Mouse (Mus musculus) neural tube, embryonic 11.5 days (tissue): Measurements from ENCODE around the gene 2700097O09Rik. TPM values are rescaled to one million over a fixed set of nuclear protein-coding genes. Genes with fewer than 3 reads are reported as not detected.
"Not testable (repeated sequence)": the region's sequence is repeated elsewhere in the genome, so short reads cannot be mapped to it uniquely, and the experiment has no call there.

Source experiments
- ATAC-seq: fragments of 200-750 bp; cut with Nextera tagmentation; 2 replicates; pipeline ENCODE4 v1.8.0; 2017; ENCODE audit warnings: moderate number of reproducible peaks, mild to moderate bottlenecking, moderate TSS enrichment, moderate library complexity; ENCODE audit not compliant: insufficient read depth, low FRiP score, low TSS enrichment
- DNase-seq: peaks from one replicate; pipeline ENCODE4 v3.0.0-alpha.2; 2015; ENCODE audit warnings: low spot score
- H3K27ac ChIP-seq: fragments of 300-500 bp; sonication (generic); 2 replicates; pipeline ENCODE4 v1.5.1; 2014; ENCODE audit warnings: low read depth, mild to moderate bottlenecking, low read length
- H3K27me3 ChIP-seq: fragments of 300-500 bp; sonication (generic); 2 replicates; pipeline ENCODE4 v1.6.1; 2014; ENCODE audit warnings: mild to moderate bottlenecking, low read length, mixed read lengths; ENCODE audit not compliant: control insufficient read depth, insufficient read depth
- H3K36me3 ChIP-seq: fragments of 300-500 bp; sonication (generic); 2 replicates; pipeline ENCODE4 v1.6.1; 2014; ENCODE audit warnings: mild to moderate bottlenecking, low read length, moderate library complexity, mixed read lengths; ENCODE audit not compliant: control insufficient read depth, insufficient read depth
- H3K4me1 ChIP-seq: fragments of 300-500 bp; sonication (generic); 2 replicates; pipeline ENCODE4 v1.6.1; 2014; ENCODE audit warnings: low read length, mixed read lengths; ENCODE audit not compliant: control insufficient read depth, insufficient read depth
- H3K4me2 ChIP-seq: fragments of 300-500 bp; sonication (generic); 2 replicates; pipeline ENCODE4 v1.6.1; 2014; ENCODE audit warnings: low read depth, mild to moderate bottlenecking, moderate library complexity
- H3K4me3 ChIP-seq: fragments of 300-500 bp; sonication (generic); 2 replicates; pipeline ENCODE4 v1.5.1; 2014; ENCODE audit warnings: low read depth, low read length
- H3K9ac ChIP-seq: fragments of 300-500 bp; sonication (generic); 2 replicates; pipeline ENCODE4 v1.6.1; 2014; ENCODE audit warnings: mild to moderate bottlenecking, low read length
- H3K9me3 ChIP-seq: fragments of 300-500 bp; sonication (generic); 2 replicates; pipeline ENCODE4 v1.6.1; 2016; ENCODE audit warnings: low read length; ENCODE audit not compliant: control insufficient read depth
- whole genome bisulfite sequencing: fragments of 180-500 bp; shearing (Covaris S2); extraction: QIAGEN DNeasy Blood & Tissue Kit; methylation state at CpG from one replicate; pipeline ENCODE4 v1.1.7; 2014; 5-methylcytosine and 5-hydroxymethylcytosine counted together
- polyA plus RNA-seq: library from polyadenylated mRNA; unstranded; fragments of >200 nt; fragmentation: Nextera tagmentation; extraction: Ambion mirVana; gene quantifications from 2 replicates; pipeline ENCODE4 v1.2.1, GENCODE M21; 2014

The 2700097O09Rik gene
- polyA plus RNA-seq, 1 experiment from 2014 or later = 33.6 TPM

- Histone ChIP-seq H3K9me3 (no peaks in the 10 kb centered on the region), H3K27me3 (no peaks in the 10 kb centered on the region), H3K4me1 (no peaks in the 10 kb centered on the region), H3K36me3 (no peaks in the 10 kb centered on the region), H3K9ac (no peak overlapping the region), H3K27ac (no peak overlapping the region), H3K4me3 (no peak overlapping the region), H3K4me2 (no peak overlapping the region)
- DNase-seq = no peak
- 94% methylated on average over 5 of the region's 5 CpGs for WGBS
- no peak for ATAC-seq
Observed at GRCm38 (mm10) chr12:55003843-55004242, 76.1 kb downstream of the 2700097O09Rik start.

DNA sequence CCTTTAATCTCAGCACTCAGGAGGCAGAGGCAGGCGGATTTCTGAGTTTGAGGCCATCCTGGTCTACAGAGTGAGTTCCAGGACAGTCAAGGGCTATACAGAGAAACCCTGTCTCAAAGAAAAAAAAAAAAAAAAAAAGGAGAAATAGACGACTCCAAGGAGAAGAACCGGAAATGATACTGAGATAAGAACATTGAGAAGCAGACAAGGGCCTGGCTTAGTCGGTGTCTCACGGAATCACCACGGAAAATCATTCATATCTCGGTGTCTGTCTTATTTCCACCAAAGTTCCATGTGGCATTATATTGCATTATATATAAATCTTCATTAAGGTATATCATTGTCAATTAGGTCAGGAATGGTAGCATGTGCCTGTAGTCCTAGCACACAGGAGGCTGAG lies 77.4 kb downstream of the 2700097O09Rik start:
- DNase-seq, H3K4me1 ChIP-seq, H3K4me2 ChIP-seq, H3K27ac ChIP-seq, H3K9ac ChIP-seq, H3K9me3 ChIP-seq, ATAC-seq, H3K27me3 ChIP-seq, H3K4me3 ChIP-seq, H3K36me3 ChIP-seq: not testable (repeated sequence)
- 90% methylated on average over 7 of the region's 7 CpGs for WGBS

DNA sequence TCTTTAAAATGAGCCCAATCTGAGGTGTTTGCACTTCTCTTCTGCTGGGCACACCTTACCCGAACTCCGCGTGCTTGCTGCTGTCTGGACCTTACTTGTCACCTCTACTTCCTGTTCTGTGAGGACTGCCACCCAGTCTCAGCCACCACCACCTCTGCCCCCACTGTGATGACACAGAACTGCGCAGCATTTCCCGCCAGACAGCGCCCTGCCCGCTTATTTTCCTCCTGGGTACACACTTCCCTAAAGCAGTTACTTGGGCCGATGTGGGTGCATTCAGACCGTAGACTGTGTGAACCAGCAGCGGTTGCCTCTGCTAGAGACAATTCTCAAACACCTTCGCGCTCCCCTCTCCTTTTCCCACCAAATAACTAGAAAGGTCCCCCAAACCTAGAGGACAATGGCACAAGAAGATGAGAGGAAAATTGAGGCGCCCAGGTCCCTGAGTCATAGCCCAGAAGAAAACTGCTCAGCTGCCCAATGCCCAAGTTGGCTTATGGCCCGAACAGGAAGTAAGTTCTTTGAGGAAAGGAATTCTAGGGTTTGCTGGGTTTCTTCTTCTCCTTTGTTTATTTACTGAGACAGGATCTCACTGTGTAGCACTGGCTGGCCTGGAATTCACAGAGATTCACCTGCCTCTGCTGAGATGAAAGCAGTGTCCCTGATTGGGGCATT lies 80.8 kb downstream of the 2700097O09Rik start:
- no peak overlapping the region for H3K4me2 ChIP-seq
- no peaks in the 10 kb centered on the region for H3K27me3 ChIP-seq
- H3K27ac ChIP-seq = no peak overlapping the region
- no peak for DNase-seq
- H3K9me3 ChIP-seq = no peaks in the 10 kb centered on the region
- no peaks in the 10 kb centered on the region for H3K36me3 ChIP-seq
- no peak overlapping the region for H3K9ac ChIP-seq
- ATAC-seq = no peak
- H3K4me3 ChIP-seq = no peak overlapping the region
- no peaks in the 10 kb centered on the region for H3K4me1 ChIP-seq
- WGBS = 88% methylated on average over 14 of the region's 14 CpGs

DNA sequence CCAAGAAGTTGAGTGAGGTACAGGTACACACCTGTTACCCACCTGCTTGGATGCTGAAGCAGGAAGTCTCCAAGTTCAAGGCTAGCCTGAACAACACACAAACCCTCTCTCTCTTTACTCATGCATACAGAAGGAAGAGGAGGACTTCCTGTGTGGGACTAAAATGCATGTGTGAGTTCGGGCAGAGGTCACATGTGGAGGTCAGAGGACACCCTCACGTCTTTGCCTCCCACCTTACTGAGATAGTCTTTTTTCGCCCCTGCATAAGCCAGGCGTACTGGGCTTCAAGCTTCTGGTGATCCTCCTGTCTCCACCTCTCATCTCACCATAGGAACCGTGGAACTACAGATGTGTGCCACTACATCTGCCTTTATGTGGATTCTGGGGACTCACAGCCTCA lies 81.5 kb downstream of the 2700097O09Rik start:
- Histone ChIP-seq H3K4me2 (no peak overlapping the region), H3K4me1 (no peaks in the 10 kb centered on the region), H3K9ac (no peak overlapping the region), H3K27me3 (no peaks in the 10 kb centered on the region), H3K27ac (no peak overlapping the region), H3K36me3 (no peaks in the 10 kb centered on the region), H3K9me3 (no peaks in the 10 kb centered on the region), H3K4me3 (no peak overlapping the region)
- DNase-seq = no peak
- ATAC-seq = no peak
- 73% methylated on average over 5 of the region's 5 CpGs for WGBS

DNA sequence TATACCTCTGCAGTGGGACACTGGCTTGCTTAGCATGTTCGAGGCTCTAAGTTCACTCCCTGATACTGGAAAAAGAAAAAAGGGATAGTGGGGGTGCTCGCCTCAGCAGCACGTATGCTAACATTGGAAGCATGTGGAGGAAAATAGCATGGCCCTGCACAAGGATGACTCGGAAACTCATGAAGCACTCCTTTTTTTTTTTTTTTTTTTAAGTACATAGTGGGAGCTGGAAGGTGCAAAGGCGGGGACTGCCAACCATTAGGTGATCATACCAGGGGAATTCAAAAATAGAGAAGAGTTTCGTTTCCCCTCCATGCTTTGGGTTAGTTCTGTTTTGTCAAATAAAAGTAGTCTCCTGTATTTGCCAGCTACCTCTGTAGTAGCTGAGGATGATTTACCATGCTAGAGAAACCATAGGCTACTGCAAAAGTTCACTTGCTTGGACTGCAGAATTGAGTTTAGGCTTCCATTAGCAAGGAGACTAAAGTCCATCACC lies 82.9 kb downstream of the 2700097O09Rik start:
- Histone ChIP-seq H3K27ac (no peak overlapping the region), H3K4me3 (no peak overlapping the region), H3K36me3 (no peaks in the 10 kb centered on the region), H3K4me2 (no peak overlapping the region), H3K9ac (no peak overlapping the region), H3K27me3 (no peaks in the 10 kb centered on the region), H3K4me1 (no peaks in the 10 kb centered on the region), H3K9me3 (no peaks in the 10 kb centered on the region)
- WGBS = 90% methylated on average over 6 of the region's 6 CpGs
- DNase-seq (no peak), ATAC-seq (no peak)

DNA sequence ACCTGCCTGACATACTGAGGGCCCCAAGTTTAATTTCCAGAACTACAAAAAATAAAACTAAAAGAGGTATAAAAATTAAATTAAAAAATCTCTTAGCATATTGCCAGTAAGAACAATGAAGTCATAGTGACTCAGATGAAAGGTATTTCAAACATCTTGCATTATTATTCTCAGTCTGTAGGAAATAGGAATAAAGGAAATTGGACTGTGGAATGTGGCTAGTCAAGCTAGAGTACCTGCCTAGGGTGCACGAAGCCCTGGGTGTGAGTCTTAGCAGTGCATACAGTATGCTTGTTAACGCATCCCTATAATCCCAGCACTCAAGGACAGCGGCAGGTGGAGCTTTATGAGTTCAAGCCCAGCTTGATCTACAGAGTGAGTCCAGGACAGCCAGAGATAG lies 83.9 kb downstream of the 2700097O09Rik start:
- DNase-seq (no peak), ATAC-seq (no peak)
- WGBS = 73% methylated on average over 3 of the region's 3 CpGs
- no peak overlapping the region for H3K4me2 ChIP-seq
- no peaks in the 10 kb centered on the region for H3K27me3 ChIP-seq
- H3K9me3 ChIP-seq = no peaks in the 10 kb centered on the region
- H3K4me3 ChIP-seq = no peak overlapping the region
- no peaks in the 10 kb centered on the region for H3K4me1 ChIP-seq
- no peak overlapping the region for H3K27ac ChIP-seq
- H3K9ac ChIP-seq = no peak overlapping the region
- H3K36me3 ChIP-seq = no peaks in the 10 kb centered on the region

Other genes with a start within 250 kb of the 2700097O09Rik start
- 340 and 360 TPM in 2 replicates for gene Cfl2, start 217.2 kb downstream of the 2700097O09Rik start, polyA plus RNA-seq
- gene Gm20403, start 93.6 kb downstream of the 2700097O09Rik start, polyA plus RNA-seq = not detected in 2 replicates
- gene Baz1a, start 65.8 kb downstream of the 2700097O09Rik start, polyA plus RNA-seq = 24.4 and 29.1 TPM in 2 replicates
- gene Srp54a, start 152 bp upstream of the 2700097O09Rik start, polyA plus RNA-seq = 189 TPM in 2 replicates
- gene Fam177a, start 44.4 kb upstream of the 2700097O09Rik start, polyA plus RNA-seq = 19.3 and 19.7 TPM in 2 replicates
- gene Srp54b, start 75.0 kb upstream of the 2700097O09Rik start, polyA plus RNA-seq = 52.1 and 53.9 TPM in 2 replicates
- gene 1700047I17Rik2, start 119.5 kb upstream of the 2700097O09Rik start, polyA plus RNA-seq = 1.3 TPM in 1 of 2 replicates, not detected in the other
- 76.4 and 78.8 TPM in 2 replicates for gene Srp54c, start 150.1 kb upstream of the 2700097O09Rik start, polyA plus RNA-seq
- 12.2 and 17.3 TPM in 2 replicates for gene 1110008L16Rik, start 219.5 kb upstream of the 2700097O09Rik start, polyA plus RNA-seq
- 31.4 TPM in 2 replicates for gene Ppp2r3c, start 222.9 kb upstream of the 2700097O09Rik start, polyA plus RNA-seq